Mouse (Mus musculus) hindbrain, embryonic 16.5 days (tissue): Measurements from ENCODE around the gene Mup10. TPM values are rescaled to one million over a fixed set of nuclear protein-coding genes. Genes with fewer than 3 reads are reported as not detected.
"Not testable (repeated sequence)": the region's sequence is repeated elsewhere in the genome, so short reads cannot be mapped to it uniquely, and the experiment has no call there.

Source experiments
- ATAC-seq: fragments of 200-750 bp; cut with Nextera tagmentation; 2 replicates; pipeline ENCODE4 v1.8.0; 2017; ENCODE audit warnings: moderate TSS enrichment, moderate library complexity
- H3K27ac ChIP-seq: fragments of 300-500 bp; sonication (generic); 2 replicates; pipeline ENCODE4 v1.5.1; 2014; ENCODE audit warnings: low read depth, mild to moderate bottlenecking, control low read depth, low read length, moderate library complexity
- H3K27me3 ChIP-seq: fragments of 300-500 bp; sonication (generic); replicated peaks from 2 replicates; pipeline ENCODE4 v1.6.1; 2014; ENCODE audit warnings: low read length; ENCODE audit not compliant: control insufficient read depth, insufficient read depth
- H3K36me3 ChIP-seq: fragments of 300-500 bp; sonication (generic); 2 replicates; pipeline ENCODE4 v1.6.1; 2014; ENCODE audit warnings: mild to moderate bottlenecking, low read length, moderate library complexity, mixed read lengths; ENCODE audit not compliant: control insufficient read depth, insufficient read depth
- H3K4me1 ChIP-seq: fragments of 300-500 bp; sonication (generic); 2 replicates; pipeline ENCODE4 v1.6.1; 2014; ENCODE audit warnings: low read depth, low read length; ENCODE audit not compliant: control insufficient read depth, insufficient read depth
- H3K4me2 ChIP-seq: fragments of 300-500 bp; sonication (generic); 2 replicates; pipeline ENCODE4 v1.6.1; 2014; ENCODE audit warnings: mild to moderate bottlenecking, low read length, control low read depth, moderate library complexity
- H3K4me3 ChIP-seq: fragments of 300-500 bp; sonication (generic); 2 replicates; pipeline ENCODE4 v1.5.1; 2014; ENCODE audit warnings: mild to moderate bottlenecking, low read length, control low read depth, moderate library complexity
- H3K9ac ChIP-seq: fragments of 300-500 bp; sonication (generic); 2 replicates; pipeline ENCODE4 v1.6.1; 2014; ENCODE audit warnings: low read depth, mild to moderate bottlenecking, control low read depth, low read length, moderate library complexity
- H3K9me3 ChIP-seq: fragments of 300-500 bp; sonication (generic); 2 replicates; pipeline ENCODE4 v1.6.1; 2014; ENCODE audit warnings: mild to moderate bottlenecking, low read length, moderate library complexity; ENCODE audit not compliant: control insufficient read depth
- WGBS: fragments of 180-500 bp; shearing (Covaris S2); extraction: QIAGEN DNeasy Blood & Tissue Kit; methylation state at CpG from one replicate; pipeline ENCODE4 v1.1.7; 2014; 5-methylcytosine and 5-hydroxymethylcytosine counted together
- polyA plus RNA-seq: library from polyadenylated mRNA; unstranded; fragments of >200 nt; fragmentation: Nextera tagmentation; extraction: Ambion mirVana; gene quantifications from 2 replicates; pipeline ENCODE4 v1.2.1, GENCODE M21; 2015

Mup10 gene
- polyA plus RNA-seq = not detected in 2 replicates

DNA sequence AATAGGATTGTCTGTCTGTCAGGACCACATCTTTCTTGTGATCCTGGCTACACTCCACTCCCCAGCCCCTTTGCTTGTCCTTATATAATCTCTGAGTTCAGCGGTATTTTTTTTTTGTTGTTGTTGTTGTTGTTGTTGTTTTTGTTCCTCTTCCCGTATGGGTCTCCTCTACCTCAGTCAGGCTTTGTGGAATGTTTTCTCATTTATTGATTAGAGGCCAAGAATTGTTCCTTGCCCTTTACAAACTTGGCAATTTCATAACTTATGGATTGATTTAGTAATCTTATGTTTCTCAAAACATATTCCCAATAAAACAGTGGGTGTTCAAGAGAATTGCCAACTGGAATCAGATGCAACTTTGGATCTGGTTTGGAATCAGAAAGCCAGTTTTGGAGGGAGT is at the start of gene Mup10:
Mup10 (minus strand) TSS at position 101 of the 400 bp plus-strand sequence.
- 81% methylated on average over 2 of the region's 2 CpGs for WGBS
- not testable (repeated sequence) for ATAC-seq, H3K4me3 ChIP-seq, H3K27ac ChIP-seq, H3K9ac ChIP-seq, H3K4me2 ChIP-seq, H3K4me1 ChIP-seq, H3K27me3 ChIP-seq, H3K9me3 ChIP-seq, H3K36me3 ChIP-seq

Other genes with a start within 250 kb of the Mup10 start
- not detected in 2 replicates for gene Mup9, start 160.2 kb downstream of the Mup10 start, polyA plus RNA-seq
- gene Mup1, start 80.2 kb downstream of the Mup10 start, polyA plus RNA-seq = not detected in 2 replicates
- not detected in 2 replicates for gene Mup11, start 80.2 kb upstream of the Mup10 start, polyA plus RNA-seq
- not detected in 2 replicates for gene Mup12, start 159.1 kb upstream of the Mup10 start, polyA plus RNA-seq
- not detected in 2 replicates for gene Mup22, start 239.3 kb upstream of the Mup10 start, polyA plus RNA-seq